Mouse (Mus musculus) R1 (cell line): ENCODE measurements around the gene Ippk.
A peak's percentile ranks its signal among the peaks of the same experiment; 100 is the strongest.

Experiments used
- DNase-seq: peaks from one replicate; pipeline ENCODE4 v3.0.0-alpha.2; 2018; ENCODE audit warnings: low read depth, low spot score

The Ippk gene

DNA sequence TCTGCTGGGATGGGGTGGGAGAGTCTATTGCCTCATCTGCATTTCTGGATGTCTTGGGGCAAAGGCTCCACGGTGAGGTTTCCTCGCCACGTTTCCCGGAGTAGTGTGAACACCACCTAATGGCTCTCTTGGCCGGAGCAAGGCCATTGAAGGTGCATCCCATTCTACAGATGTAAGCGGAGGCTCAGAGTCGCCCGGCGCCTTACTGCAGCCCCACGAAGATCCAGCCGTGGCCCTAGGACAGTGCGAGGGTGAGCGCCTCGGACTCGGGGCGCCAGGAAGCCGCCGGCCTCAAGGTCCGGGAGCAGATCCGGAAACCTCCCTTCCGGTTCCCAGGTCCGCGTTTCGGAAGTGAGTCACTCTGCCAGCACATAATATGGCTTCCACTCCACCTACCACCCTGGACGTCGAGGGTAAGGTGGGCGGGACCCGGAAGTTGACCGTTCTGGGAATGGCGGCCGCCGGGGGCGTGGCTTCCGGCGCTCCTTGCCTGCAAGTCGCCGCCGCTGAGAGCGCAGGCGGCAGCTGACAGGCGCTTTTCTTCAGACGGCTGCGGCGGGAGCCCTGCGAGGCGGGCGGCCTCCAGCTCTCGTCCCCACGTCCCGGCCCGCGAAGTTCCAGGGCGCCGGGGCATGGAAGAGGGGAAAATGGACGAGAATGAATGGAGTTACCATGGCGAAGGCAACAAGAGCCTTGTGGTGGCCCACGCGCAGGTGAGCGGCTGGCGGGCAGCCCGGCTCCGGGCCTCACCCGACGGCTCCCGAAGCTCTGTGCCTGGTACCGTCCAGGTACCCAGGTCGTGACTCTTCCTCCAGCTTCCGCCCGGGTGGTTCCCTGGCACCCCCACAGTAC is at the start of gene Ippk:
Ippk (plus strand) TSS at position 496 of the 852 bp plus-strand sequence.
- peak; percentile 99 for DNase-seq

GRCm38 (mm10) chr13:49371428-49371899 is 49.6 kb upstream of the Ippk start:
- peak; percentile 19 for DNase-seq

- DNase-seq: no peak
Observed at GRCm38 (mm10) chr13:49372370-49373060, 48.5 kb upstream of the Ippk start.

GRCm38 (mm10) chr13:49374304-49374703 is 46.7 kb upstream of the Ippk start:
- no peak for DNase-seq

DNA sequence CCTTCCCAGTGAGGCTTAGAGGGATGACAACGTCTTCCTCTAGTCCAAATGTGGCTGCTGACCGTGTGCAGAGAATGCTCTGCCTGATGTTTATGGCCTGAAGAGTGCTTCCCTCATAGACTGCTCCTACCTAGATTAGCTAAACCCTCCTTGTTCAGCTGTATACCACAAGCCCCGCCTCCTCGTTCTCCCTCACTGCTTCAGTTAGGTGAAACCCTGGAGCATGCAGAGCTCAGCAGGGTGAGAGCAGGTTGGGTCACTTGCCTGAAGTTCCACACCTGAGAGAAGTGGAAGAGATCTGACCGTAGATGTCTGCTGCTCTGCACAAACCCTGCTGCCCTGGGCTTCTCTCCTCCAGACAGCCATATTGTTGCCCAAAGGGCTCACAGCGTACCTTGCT is 46.3 kb upstream of the Ippk start:
- no peak for DNase-seq

GRCm38 (mm10) chr13:49377608-49378007 is 43.4 kb upstream of the Ippk start:
- DNase-seq: no peak

DNA sequence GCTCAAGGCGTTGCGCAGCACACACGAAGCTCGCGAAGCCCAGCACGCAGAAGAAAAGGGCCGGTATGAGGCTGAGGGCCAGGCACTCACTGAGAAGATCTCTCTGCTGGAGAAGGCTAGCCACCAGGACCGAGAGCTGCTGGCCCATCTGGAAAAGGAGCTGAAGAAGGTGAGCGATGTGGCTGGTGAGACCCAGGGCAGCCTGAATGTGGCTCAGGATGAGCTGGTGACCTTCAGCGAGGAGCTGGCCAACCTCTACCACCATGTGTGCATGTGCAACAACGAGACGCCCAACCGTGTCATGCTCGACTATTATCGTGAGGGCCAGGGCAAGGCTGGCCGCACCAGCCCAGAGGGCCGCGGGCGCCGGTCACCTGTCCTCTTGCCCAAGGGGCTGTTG is 41.7 kb upstream of the Ippk start:
- no peak for DNase-seq

DNA sequence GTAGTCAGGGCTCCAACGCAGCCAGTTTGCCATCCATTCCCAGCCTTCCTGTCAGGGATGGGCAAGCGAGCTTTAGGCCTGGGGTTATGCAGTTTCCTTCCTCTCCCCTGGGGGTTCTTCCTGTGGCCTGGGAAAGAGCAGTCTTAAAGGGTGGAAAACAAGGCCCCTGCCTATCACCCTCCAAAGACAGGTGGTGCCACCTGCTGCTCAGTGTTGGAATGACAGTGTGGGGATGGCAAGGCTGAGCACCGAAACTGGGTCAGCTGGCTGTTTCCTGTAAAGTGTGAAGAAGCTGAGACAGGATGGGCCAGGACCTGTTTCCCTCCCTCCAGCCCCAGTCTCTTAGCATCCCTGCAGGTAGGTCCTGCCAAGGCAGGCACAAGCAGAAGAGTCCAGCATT is 39.8 kb upstream of the Ippk start:
- peak; percentile 88 for DNase-seq

DNA sequence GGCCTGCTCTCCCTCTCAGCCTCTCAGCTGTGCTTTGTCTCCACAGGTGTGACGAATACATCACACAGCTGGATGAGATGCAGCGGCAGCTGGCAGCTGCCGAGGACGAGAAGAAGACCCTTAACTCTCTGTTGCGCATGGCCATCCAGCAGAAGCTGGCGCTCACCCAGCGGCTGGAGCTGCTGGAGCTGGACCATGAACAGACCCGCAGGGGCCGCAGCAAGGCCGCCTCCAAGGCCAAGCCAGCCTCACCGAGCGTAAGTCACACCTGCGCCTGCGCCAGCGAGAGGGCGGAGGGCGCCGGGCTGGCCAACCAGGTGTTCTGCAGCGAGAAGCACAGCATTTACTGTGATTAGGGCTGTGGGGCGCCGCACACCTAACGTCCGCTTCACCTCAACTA is 38.1 kb upstream of the Ippk start:
- DNase-seq: peak; percentile 19

GRCm38 (mm10) chr13:49384751-49385463 is 36.1 kb upstream of the Ippk start:
- DNase-seq: no peak

DNA sequence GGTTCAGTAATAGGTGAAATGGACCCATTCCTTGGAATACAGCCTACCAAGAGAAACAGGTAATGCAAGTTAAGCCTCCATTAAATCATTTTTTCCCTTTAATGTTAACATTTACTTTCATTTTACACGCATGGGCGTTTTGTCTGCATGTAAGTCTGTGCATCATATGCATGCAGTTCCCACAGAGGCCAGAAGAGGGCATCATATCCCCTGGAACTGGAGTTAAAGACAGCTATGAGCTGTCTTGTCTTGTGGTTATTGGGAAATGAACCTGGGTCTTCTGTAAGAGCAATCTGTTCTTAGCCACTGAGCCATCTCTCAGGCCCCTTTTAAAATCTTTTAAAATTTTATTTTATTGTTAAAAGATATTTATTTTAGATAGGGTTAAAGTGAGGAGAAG is 29.7 kb upstream of the Ippk start:
- peak; percentile 72 for DNase-seq

GRCm38 (mm10) chr13:49393579-49393978 is 27.5 kb upstream of the Ippk start:
- no peak for DNase-seq

GRCm38 (mm10) chr13:49394886-49395447 is 26.1 kb upstream of the Ippk start:
- DNase-seq: no peak

- no peak for DNase-seq
Observed at GRCm38 (mm10) chr13:49396798-49397197, 24.3 kb upstream of the Ippk start.

DNA sequence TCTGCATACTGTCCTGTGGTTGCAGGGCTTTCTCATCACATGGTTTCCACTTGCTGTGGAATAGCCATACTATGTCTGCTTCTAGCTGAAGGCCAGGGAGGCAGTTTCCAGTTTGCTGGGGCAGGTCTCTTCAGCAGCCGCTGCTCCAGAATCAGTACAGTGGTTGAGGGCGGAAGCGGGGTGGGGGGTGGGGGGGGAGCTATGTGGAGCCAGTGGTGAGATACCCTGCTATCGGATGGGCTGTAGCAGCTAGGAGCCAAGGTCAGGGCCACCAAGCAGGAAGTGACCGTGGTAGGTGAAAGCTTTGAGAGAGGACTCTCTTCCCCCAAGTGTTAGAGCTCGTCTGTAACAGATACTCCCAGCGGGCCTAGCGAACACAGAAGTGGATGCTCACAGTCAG is 22.9 kb upstream of the Ippk start:
- DNase-seq: no peak

- peak; percentile 28 for DNase-seq
Observed at GRCm38 (mm10) chr13:49400139-49400538, 20.9 kb upstream of the Ippk start.

GRCm38 (mm10) chr13:49402628-49403027 is 18.4 kb upstream of the Ippk start:
- DNase-seq: no peak

DNA sequence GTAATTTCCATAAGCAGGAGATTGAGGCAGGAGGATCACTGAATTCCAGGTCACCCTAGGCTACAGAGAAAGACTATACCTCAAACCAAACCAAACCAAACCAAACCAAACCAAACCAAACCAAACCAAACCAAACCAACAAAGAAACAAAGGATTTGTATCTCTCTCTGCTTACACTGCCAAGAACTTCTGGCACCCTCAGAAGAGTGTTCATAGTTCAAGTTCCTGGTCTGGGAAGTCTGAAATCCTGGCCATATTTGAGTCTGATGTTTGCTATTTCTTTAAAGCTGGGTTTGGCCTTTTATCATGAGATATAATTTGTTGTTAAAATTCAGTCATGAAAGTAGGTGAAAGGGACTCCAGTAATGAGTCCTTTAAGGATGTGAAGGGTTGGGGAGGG is 13.3 kb upstream of the Ippk start:
- DNase-seq: no peak

- DNase-seq: no peak
Observed at GRCm38 (mm10) chr13:49421606-49421917, 513 bp downstream of the Ippk start.

- DNase-seq: no peak
Observed at GRCm38 (mm10) chr13:49421959-49422358, 910 bp downstream of the Ippk start.

- DNase-seq: no peak
Observed at GRCm38 (mm10) chr13:49426736-49427135, 5.7 kb downstream of the Ippk start.

DNA sequence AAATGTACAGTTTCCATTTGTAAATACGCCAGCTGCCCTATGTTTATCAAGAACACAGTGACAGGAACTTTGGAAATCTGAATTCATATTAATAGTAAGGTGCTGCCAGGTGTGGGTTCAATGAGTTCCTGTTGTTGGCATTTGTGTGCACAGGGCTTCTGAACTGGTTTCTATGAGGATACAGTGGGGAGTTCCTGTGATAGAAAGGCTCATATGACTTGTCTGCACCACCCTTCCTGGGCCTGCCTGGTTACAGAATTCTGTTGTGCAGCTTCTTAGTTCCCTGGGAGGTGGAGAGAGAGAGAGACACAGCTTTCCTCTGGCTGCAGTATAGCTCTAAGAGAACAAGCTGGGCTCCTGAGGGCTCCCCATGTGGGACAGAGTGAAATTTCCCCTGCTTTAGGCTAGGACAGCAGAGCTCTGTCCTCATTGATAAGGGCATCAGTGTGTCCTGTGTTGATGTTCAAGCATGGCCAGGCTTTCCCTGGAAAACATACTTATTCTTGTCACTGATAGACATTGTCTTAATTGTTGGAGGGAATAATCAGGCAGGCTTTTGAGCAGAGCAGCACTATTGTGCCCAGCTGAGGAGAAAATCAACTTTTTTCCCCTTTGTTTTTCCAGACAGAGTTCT is 7.1 kb downstream of the Ippk start:
- DNase-seq: no peak
